Mouse (Mus musculus) layer of hippocampus, adult 11-12 months (tissue): ENCODE results near the gene Ccdc96.

Source experiments
- DNase-seq: peaks from one replicate; pipeline ENCODE4 v3.0.0; 2022; ENCODE audit warnings: low spot score

Gene Ccdc96

DNA sequence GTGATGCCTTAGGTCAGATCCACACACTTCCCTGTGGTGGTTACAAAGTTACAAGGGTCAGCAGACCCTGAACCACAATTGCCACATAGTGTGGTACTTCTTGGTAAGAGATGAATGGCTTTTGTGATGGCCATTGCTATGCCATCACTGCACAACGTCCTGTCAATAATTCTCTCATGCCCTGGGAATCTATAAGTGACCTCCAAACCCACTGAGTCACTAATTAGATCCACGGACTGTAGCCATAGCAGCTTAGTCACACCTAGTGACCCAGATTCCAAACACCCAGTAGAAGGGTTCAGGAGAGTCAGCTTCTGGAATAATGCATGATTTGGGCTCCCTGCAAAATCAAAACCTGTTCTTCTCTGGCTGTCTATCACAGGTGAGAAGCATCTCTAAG is 40.8 kb downstream of the Ccdc96 start:
- DNase-seq, result no peak

DNA sequence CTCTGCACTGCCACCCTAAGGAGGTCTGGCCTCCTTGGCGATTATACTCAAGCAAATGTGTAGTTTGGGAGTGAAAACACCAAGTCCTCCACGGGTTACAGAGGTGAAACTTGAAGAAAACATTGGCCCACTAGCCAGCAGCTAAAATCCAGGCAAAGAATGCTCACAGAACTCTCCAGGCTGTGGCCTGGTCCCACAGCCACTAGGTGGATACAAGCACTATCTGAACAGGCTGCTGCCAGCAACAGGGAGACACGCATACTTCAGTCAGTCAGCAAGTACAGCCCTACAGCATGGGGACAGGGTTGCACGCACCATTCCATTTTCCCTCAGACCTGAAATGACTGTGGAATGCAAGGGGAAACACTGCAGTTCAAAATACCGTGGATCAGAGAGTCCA is 41.9 kb downstream of the Ccdc96 start:
- DNase-seq, result no peak

DNA sequence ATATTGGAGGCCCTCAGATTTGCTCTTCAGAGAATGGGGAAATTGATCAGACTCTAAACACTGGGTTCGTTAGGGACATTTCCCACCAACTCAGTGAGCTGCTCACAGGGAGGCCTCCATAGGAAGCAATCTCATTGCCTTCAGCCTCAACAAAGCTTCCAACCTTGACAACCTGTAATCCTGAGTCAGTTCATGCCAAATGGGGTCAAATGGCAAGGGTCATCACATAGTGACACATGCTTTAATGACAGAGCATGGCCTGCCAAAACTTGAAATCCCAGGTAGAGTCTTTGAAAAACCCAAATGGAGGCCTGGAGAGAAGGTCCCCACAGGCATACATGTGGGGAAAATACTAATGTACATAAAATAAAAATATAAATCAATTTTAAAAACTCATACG is 42.5 kb downstream of the Ccdc96 start:
- DNase-seq, result no peak

DNA sequence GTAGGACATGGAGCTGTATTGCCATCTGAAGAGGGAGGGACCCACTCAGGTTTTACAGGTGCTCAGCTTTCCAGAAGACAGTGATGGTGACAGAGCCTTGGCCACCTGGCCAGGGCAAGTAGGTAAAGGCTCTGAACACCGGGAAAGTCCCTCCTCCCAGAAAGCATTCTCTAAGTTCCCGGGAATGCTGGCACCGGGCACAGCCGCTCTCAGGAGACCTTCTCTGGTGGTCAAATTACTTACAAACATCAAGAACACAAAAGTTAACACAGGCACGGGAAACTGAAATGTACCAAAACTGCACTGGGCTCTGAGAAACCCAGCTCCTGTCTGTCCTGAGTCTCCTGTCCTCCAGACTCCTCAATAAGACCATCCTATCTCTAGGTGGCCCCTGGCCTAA is 45.3 kb downstream of the Ccdc96 start:
- no peak for DNase-seq

DNA sequence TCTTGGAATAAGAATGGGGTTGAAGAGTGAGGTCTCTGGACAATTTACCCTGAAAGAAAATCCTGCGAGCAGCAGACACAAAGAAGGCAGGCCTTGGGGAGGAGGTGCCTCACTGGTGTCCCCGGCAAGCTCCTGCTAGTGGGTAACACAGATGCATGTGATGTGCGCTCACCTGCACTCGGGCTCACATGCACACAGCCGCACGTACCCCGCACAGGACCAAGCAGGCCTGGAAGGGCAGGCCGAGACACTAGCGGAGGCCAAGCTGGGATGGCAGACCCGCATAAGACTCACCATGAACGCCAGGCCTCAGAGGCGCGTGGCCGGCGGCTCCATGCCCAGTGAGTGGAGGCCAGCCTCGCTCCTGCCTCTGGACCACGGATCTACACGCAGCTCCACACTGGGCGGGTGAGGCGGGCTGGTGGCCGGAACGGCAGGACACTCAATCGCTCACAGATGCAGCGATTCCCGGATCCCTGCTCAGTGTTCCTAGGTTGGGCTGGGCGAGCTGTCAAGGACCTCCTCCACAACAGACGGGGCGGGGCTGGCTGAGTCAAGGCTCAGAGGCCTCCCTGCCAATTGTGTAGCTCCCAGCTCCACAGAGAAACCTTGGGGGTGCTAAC is 45.9 kb downstream of the Ccdc96 start:
- peak; percentile 93 for DNase-seq

DNA sequence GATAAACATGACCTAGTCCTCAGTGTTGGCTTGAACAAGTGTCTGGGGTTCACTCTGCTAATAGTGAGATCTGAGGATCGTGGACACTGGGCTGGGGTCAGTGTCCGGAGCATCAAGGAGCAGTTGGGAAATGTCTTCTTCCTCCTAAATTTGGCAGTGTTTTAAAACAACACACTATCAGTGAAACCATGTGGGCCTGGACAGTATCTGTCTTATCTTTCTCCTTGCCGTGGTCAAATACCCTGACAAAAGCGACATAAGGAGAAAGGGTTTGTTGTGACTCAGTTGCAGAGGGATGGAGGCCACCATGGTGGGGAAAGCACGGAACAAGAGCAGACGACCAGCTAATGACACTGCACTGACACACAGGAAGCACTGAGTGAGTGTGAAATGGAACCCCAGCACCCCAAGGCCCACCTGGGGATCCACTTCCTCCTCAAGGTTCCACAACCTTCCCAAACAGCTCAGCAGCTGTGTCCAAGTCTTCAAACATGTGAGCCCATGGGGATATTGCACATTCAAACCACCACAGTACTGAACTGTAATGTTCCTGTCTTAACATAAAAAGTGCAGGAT is 50.2 kb downstream of the Ccdc96 start:
- no peak for DNase-seq

DNA sequence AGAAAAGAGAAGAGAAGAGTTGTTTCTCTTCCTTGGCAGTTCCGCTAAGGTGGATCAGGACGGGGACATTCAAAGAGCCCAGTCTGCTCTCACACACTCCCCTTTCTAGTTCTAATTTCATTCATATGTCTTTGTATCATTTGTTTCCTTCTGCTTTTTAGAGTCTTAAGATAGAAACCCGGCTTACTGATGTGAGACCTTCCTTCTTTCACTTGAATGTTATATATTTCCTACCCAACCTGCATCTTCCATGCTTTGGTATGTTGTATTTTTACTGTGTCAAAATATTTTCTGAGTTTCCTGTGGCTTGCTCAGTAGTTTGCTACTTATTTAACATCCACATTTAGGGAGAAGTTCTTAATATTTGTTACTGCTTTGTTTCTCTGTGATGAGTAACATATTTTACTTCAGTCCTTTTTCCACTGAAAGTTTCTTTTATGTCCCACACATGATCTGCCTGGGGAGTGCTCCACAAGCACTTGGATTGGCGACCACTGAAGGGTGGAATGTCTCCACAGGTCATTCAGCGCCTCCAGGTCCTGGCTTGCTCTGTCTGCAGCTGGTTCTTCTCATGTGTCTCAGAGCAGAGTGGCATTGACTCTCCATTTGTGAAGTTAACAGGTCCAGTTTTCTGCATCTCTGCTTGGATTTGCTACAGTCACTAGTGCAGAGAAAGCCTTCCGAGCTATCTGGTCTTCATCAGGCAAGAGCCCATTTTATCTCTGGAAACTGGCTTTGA is 51.2 kb downstream of the Ccdc96 start:
- DNase-seq, result no peak

DNA sequence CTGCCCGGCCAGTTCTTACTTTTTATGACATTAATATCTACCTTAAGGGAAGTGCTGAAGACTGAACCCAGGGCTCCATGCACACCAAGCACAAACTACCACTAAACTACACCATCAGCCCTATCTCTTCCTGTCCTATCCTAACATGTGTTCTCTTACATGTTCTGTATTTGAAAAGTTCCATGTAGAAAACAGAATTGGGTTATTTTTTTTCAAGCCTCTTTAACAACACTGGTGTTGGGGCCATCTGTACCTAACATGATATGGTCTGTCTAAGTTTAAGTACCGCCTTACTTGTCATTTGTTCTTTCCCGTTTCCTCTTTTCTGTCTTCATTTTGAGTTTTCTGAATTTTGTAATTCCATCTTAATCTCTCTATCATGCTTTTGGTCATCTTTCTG is 52.0 kb downstream of the Ccdc96 start:
- no peak for DNase-seq
